Mouse (Mus musculus) cortical plate, adult 2 months (tissue): ENCODE measurements around the gene Fkbpl. TPM values are rescaled to one million over a fixed set of nuclear protein-coding genes. Genes with fewer than 3 reads are reported as not detected.
A peak's percentile ranks its signal among the peaks of the same experiment; 100 is the strongest.

Source experiments
- H3K27ac ChIP-seq: fragments of 200-500 bp; 2 replicates; pipeline ENCODE4 v1.5.1; 2012; ENCODE audit warnings: low read length, control low read depth, inconsistent platforms; ENCODE audit not compliant: insufficient read depth
- H3K4me1 ChIP-seq: fragments of 200-500 bp; 2 replicates; pipeline ENCODE4 v1.6.1; 2011; ENCODE audit warnings: low read length; ENCODE audit not compliant: control insufficient read depth, insufficient read depth
- H3K4me3 ChIP-seq: fragments of 200-500 bp; 2 replicates; pipeline ENCODE4 v1.5.1; 2011; ENCODE audit warnings: mild to moderate bottlenecking, low read length, control low read depth; ENCODE audit not compliant: insufficient read depth
- CTCF ChIP-seq: fragments of 200-500 bp; IDR thresholded peaks from 2 replicates; pipeline ENCODE4 v1.5.1; 2011; ENCODE audit warnings: mild to moderate bottlenecking, control low read depth, low read length; ENCODE audit not compliant: insufficient read depth; ENCODE audit errors: extremely low read depth
- POLR2A ChIP-seq: fragments of 200-500 bp; IDR thresholded peaks from 2 replicates; pipeline ENCODE4 v1.6.1; 2011; ENCODE audit warnings: mild to moderate bottlenecking, low read length, control low read depth; ENCODE audit not compliant: insufficient read depth; ENCODE audit errors: extremely low read depth
- polyA plus RNA-seq: library from polyadenylated mRNA; depleted of rRNA; stranded (reverse); fragments of >200 nt; gene quantifications from 2 replicates; pipeline ENCODE4 v1.2.3, GENCODE M21; 2012

Fkbpl gene
- polyA plus RNA-seq, 1 experiment = 7.8 TPM

DNA sequence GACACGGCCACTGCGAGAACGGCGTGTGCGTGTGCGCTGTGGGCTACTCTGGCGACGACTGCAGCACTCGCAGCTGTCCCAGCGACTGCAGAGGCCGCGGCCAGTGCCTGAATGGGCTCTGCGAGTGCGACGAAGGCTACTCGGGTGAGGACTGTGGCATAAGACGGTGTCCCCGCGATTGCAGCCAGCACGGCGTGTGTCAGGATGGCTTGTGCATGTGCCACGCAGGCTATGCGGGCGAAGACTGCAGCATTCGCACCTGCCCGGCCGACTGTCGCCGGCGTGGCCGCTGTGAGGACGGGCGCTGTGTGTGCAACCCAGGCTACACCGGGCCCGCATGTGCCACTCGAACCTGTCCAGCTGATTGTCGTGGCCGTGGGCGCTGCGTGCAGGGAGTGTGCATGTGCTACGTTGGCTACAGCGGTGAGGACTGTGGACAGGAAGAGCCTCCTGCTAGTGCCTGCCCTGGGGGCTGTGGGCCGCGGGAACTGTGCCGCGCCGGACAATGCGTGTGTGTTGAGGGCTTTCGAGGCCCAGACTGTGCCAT is 27.8 kb downstream of the Fkbpl start:
- no peak for TF ChIP-seq CTCF
- TF ChIP-seq POLR2A = no peak
- H3K27ac ChIP-seq = no peak overlapping the region
- peak overlapping the region; percentile 1; the same call in 1 of the 2 replicates for H3K4me3 ChIP-seq
- H3K4me1 ChIP-seq = no peaks in the 10 kb centered on the region

DNA sequence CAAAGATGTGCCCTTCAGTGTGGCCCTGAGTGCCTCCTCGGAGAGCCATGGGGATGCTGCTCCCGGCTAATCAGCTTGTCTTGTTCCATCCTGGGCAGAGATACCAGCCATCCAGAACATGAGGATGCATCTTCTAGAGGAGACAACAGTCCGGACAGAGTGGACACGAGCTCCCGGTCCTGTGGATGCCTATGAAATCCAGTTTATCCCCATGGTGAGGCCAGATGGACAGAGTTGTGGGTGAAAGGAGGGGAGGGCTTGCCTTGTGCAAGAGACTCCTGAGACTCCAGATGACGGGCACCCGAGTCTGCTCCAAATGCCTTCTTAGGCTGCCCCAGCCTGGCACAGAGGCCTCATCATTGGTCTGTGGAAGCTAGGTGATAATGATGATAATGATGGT is 28.6 kb downstream of the Fkbpl start:
- Histone ChIP-seq H3K4me1 (no peaks in the 10 kb centered on the region), H3K27ac (no peak overlapping the region), H3K4me3 (no peak overlapping the region)
- TF ChIP-seq CTCF (no peak), POLR2A (no peak)

DNA sequence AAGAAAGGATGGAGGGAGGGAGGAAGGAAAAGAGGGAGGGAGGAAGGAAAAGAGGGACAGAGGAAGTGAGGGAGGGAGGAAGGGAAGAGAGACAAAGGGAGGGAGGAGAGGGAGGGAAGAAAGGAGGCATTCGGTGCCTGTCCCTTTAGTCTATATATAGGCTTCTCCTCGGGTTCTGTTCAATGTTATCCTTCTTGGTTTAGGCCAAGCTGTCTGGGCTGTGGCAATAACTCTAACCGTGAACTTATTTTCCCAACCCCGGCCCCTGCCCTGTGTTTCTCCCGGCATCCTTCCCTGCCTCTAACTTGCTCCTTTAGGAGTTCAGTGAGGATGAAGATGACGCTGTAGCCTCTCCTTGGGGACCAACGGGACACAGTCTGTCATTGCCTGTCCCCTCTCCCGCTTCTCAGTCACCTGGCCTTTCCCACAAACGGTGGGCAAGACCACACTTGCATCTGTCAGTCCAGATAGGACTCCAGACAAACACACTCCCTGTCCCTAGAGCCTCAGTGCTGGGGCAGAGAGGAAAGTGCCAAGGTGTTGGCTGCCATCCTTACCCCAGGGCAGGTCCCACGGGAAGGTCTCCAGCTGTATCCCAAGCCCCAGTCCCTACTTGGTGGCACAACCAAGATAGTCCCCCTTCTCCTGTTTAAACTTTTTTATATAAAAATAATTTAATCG is 30.1 kb downstream of the Fkbpl start:
- no peak overlapping the region for H3K4me3 ChIP-seq
- TF ChIP-seq POLR2A (no peak), CTCF (no peak)

DNA sequence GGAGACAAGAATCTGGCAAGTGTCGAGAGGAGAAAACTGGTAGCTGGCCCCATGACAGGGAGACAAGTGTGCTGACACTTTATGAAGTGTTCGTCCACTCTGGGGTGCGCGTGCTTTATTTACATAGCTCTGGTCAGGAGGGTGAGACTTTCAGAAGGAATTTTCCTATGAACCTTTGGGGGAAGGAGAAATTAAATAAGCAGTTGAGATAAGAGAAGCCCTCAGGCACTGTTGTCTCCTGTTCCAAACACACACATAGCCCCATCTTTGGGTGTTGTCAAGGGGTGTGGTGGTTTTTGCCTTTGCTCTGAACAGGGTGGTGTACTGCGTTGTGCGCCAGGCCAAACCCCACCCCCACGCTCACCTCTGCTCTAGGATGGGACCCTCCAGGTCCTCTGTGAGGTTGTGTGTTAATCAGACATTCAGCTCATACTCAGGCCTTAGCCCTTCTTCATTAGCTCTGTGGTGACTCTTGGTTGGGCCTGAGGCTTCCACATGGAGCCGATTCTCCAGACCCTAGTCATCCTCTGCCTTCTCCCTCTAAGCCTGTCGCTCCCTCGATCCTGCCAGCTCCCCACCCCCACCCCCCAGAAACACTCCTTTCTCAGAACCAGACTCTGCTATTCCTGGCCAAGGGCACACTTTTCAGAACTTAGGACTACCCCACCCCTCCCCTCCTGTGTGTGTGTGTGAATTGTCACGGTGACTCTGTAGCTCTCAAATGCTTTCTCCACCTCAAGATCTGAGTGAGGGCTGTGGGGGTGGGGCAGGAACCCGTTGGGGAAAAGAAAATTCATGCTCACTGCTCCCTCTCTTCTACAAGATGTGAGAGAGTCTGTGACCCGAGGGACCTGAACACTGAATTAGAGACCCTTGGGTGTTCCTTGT is 30.9 kb downstream of the Fkbpl start:
- TF ChIP-seq CTCF (no peak), POLR2A (no peak)
- H3K4me1 ChIP-seq = no peaks in the 10 kb centered on the region
- H3K4me3 ChIP-seq = no peak overlapping the region
- no peak overlapping the region for H3K27ac ChIP-seq

More for the DNA sequence above, 30.1 kb downstream of the Fkbpl start:
- Histone ChIP-seq H3K4me1 (no peaks in the 10 kb centered on the region), H3K27ac (no peak overlapping the region)

DNA sequence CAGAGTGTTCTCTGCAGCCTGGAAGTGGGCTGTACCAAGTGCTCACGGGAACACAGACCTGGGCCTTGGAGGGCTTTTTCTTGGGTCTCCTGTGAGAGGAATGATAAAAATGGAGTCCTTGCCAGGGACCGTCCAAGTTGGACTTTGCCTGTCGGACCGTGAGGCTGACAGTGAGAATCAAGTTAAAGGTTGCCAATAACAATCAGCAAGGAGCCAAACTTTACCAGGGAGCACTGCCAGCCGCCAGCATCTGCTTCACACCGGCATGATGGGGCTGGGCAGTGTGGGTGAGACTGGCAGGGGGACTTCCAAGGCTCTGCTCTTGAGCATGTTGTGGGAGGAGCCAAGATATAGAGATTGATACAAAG is 31.5 kb downstream of the Fkbpl start:
- Histone ChIP-seq H3K27ac (no peak overlapping the region), H3K4me1 (no peaks in the 10 kb centered on the region), H3K4me3 (no peak overlapping the region)
- TF ChIP-seq CTCF = no peak
- TF ChIP-seq POLR2A = no peak

DNA sequence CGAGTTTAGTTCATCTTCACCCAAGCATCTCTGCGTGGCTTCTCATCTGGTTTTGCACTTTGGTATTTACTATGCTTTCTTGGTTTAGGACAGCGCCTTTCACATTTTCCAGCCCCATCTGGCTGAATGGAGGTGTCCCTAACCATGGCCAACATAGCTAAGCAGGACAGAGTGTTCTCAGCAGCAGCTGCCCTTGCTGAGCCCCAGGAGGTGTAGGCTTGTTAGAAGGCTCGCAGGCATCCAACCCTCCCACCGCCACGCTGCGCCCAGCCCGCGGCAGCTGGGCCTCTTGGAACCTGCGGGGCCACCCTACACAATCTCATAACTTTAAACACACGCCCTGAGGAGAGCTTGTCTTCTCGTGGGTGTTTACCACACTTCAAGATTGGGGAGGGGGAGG is 32.1 kb downstream of the Fkbpl start:
- TF ChIP-seq POLR2A = no peak
- no peak for TF ChIP-seq CTCF
- H3K27ac ChIP-seq = no peak overlapping the region
- H3K4me1 ChIP-seq = no peaks in the 10 kb centered on the region
- no peak overlapping the region for H3K4me3 ChIP-seq

DNA sequence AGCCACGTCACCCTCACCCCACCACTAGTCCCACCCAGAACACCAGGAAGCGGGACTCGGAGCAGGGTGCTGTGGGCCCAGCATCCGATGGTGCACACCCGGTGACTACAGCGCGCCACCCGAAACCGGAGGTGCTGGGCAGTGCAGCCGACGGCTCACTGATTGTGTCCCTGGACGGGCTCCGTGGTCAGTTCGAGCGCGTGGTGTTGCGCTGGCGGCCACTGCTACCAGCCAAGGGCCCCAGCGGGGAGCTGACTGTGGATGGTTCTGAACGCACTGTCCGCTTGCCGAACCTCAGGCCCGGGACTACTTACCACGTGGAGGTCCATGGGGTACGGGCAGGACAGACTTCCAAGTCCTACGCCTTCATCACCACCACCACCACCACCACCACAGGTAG is 35.6 kb downstream of the Fkbpl start:
- Histone ChIP-seq H3K27ac (no peak overlapping the region), H3K4me1 (no peaks in the 10 kb centered on the region), H3K4me3 (no peak overlapping the region)
- TF ChIP-seq POLR2A (no peak), CTCF (no peak)

DNA sequence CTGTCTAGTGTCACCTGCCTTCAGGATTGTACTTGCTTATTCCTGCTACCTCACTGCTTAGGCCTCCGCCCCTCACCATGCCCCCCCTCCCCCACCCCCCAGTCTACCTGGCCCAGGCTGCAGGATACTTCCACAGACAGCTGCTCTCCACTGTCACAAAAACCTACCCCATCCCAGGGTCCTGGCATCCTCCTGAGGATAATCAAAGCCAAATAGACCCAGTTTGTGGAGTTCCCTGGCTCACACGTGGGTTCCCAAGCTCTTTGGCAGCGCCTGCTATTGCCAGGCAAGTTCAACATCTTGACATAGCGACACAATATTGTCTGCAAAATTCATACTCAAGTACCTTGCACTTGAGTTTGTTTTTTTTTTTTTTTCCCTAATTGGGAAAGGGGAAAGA is 36.1 kb downstream of the Fkbpl start:
- H3K27ac ChIP-seq = no peak overlapping the region
- H3K4me1 ChIP-seq = no peaks in the 10 kb centered on the region
- TF ChIP-seq CTCF (no peak), POLR2A (no peak)
- no peak overlapping the region for H3K4me3 ChIP-seq

DNA sequence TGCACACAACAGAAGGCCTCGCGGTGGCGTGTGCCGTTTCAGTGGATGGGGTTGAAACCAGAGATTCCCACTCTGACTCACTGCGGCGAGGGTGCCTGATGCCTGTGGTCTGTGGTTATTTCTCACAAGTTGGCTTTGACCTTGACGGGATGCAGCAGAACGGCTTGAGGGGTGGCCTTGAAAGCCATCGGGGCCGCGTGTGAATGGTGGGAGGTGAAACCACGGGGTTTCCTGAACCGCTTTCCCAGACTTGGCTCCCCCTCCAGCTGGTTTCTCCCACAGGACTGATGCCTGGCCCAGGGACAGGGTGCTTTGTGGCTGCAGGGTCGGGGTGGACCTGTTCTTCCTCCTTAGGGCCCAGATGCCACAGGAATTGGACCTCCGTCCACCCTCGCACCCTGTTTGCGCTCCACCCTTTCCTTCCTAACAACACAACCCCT is 36.6 kb downstream of the Fkbpl start:
- Histone ChIP-seq H3K27ac (no peak overlapping the region), H3K4me1 (no peaks in the 10 kb centered on the region), H3K4me3 (no peak overlapping the region)
- TF ChIP-seq POLR2A (no peak), CTCF (no peak)

DNA sequence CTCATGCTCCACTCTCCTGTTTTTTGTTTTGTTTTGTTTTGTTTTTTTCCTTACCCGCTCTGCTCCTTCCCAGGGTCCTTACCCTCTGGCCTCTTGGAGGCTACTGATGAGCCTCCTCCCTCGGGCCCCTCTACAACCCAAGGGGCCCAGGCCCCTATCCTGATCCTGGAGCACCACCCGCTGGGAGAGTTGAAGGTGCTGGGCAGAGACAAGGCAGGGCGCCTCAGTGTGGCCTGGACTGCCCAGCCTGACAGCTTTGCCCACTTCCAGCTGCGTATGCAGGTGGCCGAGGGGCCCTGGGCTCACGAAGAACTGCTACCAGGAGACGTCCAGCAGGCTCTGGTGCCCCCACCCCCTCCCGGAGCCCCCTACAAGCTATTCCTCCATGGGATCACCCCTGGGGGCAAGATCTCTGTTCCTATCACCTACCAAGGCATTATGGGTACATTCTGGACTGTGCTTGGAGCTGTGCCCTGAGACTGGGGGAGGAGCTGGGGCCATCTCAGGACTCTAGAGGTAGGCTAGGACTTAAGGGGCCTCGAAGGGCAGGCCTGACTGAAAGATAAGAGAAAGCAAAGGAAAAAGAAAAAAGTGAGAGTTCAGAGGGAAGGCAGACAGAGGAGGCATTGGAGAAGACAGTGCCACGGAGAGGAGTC is 37.4 kb downstream of the Fkbpl start:
- H3K27ac ChIP-seq = no peak overlapping the region
- no peaks in the 10 kb centered on the region for H3K4me1 ChIP-seq
- no peak for TF ChIP-seq POLR2A
- TF ChIP-seq CTCF = no peak

More for the DNA sequence above, 37.4 kb downstream of the Fkbpl start:
- no peak overlapping the region for H3K4me3 ChIP-seq
